Mouse (Mus musculus) cerebellum, adult 2 months (tissue): Measurements from ENCODE around the gene Hist1h3d.

Experiments
- CTCF ChIP-seq: fragments of 200-500 bp; IDR thresholded peaks from 2 replicates; pipeline ENCODE4 v1.5.1; 2011; ENCODE audit warnings: low read depth, mild to moderate bottlenecking, control low read depth, low read length, moderate library complexity, borderline replicate concordance; ENCODE audit not compliant: insufficient read depth
- POLR2A ChIP-seq: fragments of 200-500 bp; IDR thresholded peaks from 2 replicates; pipeline ENCODE4 v1.6.1; 2011; ENCODE audit warnings: low read length, control low read depth, borderline replicate concordance; ENCODE audit not compliant: insufficient read depth

DNA sequence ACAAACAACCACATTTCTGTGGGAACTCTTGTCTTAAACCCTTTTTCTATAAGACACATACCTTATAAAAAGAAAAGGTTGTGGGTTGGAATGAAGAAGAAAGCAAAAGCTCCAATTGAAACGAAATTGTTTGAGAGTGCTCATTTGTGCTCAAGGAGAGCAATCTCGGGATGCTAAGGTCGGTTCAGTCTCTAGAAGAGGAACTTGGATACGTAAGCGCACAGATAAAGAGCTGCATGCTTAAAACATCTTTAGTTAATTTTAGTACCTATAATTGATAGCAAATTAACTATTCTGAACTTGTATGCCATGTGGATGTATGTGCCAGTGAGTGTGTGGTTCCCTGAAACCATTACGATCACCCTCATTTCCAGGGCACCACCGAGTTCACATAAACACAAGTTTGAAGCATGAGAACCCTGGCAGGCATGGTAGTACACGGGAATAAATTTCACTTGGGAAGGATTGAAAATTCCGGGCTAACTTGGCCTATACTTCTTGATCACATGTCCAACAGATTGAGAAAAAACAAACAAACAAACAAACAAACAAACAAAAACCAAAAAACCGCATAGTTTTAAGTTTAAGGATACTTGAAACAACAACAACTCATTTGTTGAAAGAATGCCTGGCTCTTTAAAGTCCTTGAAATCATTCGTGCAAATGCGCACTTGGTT, 44.6 kb downstream of the Hist1h3d start:
- TF ChIP-seq CTCF (no peak), POLR2A (no peak)
